Mouse (Mus musculus) neural tube, embryonic 11.5 days (tissue): Measurements from ENCODE around the gene Echdc3. TPM values are rescaled to one million over a fixed set of nuclear protein-coding genes. Genes with fewer than 3 reads are reported as not detected.

ENCODE experiments used
- ATAC-seq: fragments of 200-750 bp; cut with Nextera tagmentation; 2 replicates; pipeline ENCODE4 v1.8.0; 2017; ENCODE audit warnings: moderate number of reproducible peaks, mild to moderate bottlenecking, moderate TSS enrichment, moderate library complexity; ENCODE audit not compliant: insufficient read depth, low FRiP score, low TSS enrichment
- DNase-seq: peaks from one replicate; pipeline ENCODE4 v3.0.0-alpha.2; 2015; ENCODE audit warnings: low spot score
- H3K27ac ChIP-seq: fragments of 300-500 bp; sonication (generic); 2 replicates; pipeline ENCODE4 v1.5.1; 2014; ENCODE audit warnings: low read depth, mild to moderate bottlenecking, low read length
- H3K27me3 ChIP-seq: fragments of 300-500 bp; sonication (generic); 2 replicates; pipeline ENCODE4 v1.6.1; 2014; ENCODE audit warnings: mild to moderate bottlenecking, low read length, mixed read lengths; ENCODE audit not compliant: control insufficient read depth, insufficient read depth
- H3K36me3 ChIP-seq: fragments of 300-500 bp; sonication (generic); 2 replicates; pipeline ENCODE4 v1.6.1; 2014; ENCODE audit warnings: mild to moderate bottlenecking, low read length, moderate library complexity, mixed read lengths; ENCODE audit not compliant: control insufficient read depth, insufficient read depth
- H3K4me1 ChIP-seq: fragments of 300-500 bp; sonication (generic); 2 replicates; pipeline ENCODE4 v1.6.1; 2014; ENCODE audit warnings: low read length, mixed read lengths; ENCODE audit not compliant: control insufficient read depth, insufficient read depth
- H3K4me2 ChIP-seq: fragments of 300-500 bp; sonication (generic); 2 replicates; pipeline ENCODE4 v1.6.1; 2014; ENCODE audit warnings: low read depth, mild to moderate bottlenecking, moderate library complexity
- H3K4me3 ChIP-seq: fragments of 300-500 bp; sonication (generic); 2 replicates; pipeline ENCODE4 v1.5.1; 2014; ENCODE audit warnings: low read depth, low read length
- H3K9ac ChIP-seq: fragments of 300-500 bp; sonication (generic); 2 replicates; pipeline ENCODE4 v1.6.1; 2014; ENCODE audit warnings: mild to moderate bottlenecking, low read length
- H3K9me3 ChIP-seq: fragments of 300-500 bp; sonication (generic); 2 replicates; pipeline ENCODE4 v1.6.1; 2016; ENCODE audit warnings: low read length; ENCODE audit not compliant: control insufficient read depth
- WGBS: fragments of 180-500 bp; shearing (Covaris S2); extraction: QIAGEN DNeasy Blood & Tissue Kit; methylation state at CpG from one replicate; pipeline ENCODE4 v1.1.7; 2014; 5-methylcytosine and 5-hydroxymethylcytosine counted together
- polyA plus RNA-seq: library from polyadenylated mRNA; unstranded; fragments of >200 nt; fragmentation: Nextera tagmentation; extraction: Ambion mirVana; gene quantifications from 2 replicates; pipeline ENCODE4 v1.2.1, GENCODE M21; 2014

Gene Echdc3
- polyA plus RNA-seq, 1 experiment from 2014 or later, result 1.4 TPM

DNA sequence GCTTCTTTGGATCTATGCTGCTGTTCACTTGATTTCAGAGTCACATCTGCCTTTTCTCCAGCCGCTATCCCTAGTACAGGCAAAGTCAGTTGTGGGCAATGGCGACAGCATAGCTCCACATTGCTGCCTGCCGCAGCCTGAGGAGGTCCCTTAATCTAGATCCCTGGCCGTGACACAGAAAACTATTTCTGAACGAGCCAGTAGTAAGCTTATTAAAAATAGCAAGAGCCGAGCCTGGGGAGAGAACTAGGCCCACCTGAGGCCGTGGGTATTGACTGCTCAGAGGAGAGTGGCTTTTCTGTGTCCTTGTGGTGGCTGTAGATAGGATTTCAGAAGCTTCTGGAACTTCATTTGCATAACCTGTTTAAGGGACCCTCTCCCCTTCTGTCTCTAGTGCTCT, 19.9 kb upstream of the Echdc3 start:
- DNase-seq (no peak), ATAC-seq (no peak)
- no peaks in the 10 kb centered on the region for H3K36me3 ChIP-seq
- no peaks in the 10 kb centered on the region for H3K27me3 ChIP-seq
- H3K9me3 ChIP-seq, result no peaks in the 10 kb centered on the region
- no peak overlapping the region for H3K4me2 ChIP-seq
- no peaks in the 10 kb centered on the region for H3K4me1 ChIP-seq
- no peak overlapping the region for H3K9ac ChIP-seq
- H3K27ac ChIP-seq, result no peak overlapping the region
- WGBS, result 91% methylated on average over 7 of the region's 7 CpGs
- no peak overlapping the region for H3K4me3 ChIP-seq

DNA sequence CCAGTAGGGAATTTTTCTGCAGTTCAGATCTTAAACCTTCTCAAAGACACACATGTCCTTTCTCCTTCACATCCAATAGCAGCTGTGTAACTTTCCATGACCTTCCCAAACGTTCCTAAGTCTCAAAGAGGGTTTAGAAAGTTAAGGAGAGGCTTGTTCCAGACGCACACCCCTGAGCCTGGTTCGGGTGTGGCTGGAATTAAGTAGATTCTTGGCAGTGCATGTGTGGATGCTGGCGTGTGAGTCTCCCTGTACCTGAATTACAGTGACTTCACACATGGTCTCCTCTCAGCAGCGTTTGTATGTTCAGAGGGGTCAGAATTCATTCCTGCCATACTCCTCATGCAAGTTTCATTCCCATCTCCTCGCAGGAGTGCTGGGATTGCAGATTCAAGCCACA, 18.0 kb upstream of the Echdc3 start:
- no peaks in the 10 kb centered on the region for H3K9me3 ChIP-seq
- H3K4me2 ChIP-seq, result no peak overlapping the region
- H3K4me3 ChIP-seq, result no peak overlapping the region
- ATAC-seq (no peak), DNase-seq (no peak)
- no peak overlapping the region for H3K27ac ChIP-seq
- H3K27me3 ChIP-seq, result no peaks in the 10 kb centered on the region
- 82% methylated on average over 6 of the region's 6 CpGs for WGBS
- no peak overlapping the region for H3K9ac ChIP-seq
- H3K36me3 ChIP-seq, result no peaks in the 10 kb centered on the region
- H3K4me1 ChIP-seq, result no peaks in the 10 kb centered on the region

DNA sequence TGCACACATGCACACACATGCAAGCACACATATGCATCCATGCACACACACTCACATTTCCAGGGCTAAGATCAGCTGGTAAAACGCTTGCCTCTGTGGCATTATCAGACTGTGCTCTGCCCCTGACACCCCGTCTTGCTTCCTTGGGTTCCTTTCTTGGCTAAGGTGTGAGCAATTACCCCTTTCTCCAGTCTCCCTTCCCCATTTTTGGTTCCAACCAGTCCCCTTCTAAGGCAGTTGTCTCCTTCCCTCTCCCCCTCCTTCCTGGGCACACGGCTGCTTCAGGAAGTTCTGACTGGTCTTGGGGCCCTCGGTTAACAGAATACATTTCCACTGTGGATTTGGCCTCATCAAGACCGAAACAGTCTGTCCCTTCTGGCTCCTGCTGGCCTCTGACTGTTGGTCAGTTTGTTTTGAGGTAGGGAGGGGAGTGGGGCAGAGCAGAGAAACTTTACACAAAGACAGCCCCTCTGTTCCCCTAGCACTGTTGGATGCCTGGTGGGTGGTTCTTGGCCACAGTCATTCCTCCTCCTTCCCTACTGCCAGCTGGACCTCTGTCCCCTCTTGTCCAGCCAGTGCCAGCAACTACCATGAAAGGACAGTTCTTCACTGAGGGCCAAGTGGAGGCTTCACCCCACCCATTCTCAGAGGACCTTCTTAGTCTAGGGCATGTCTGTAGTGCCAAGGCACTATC, 16.9 kb upstream of the Echdc3 start:
- WGBS, result 70% methylated on average over 5 of the region's 5 CpGs
- DNase-seq (no peak), ATAC-seq (no peak)
- Histone ChIP-seq H3K27me3 (no peaks in the 10 kb centered on the region), H3K4me1 (no peaks in the 10 kb centered on the region), H3K9me3 (peaks cover 1% of the 10 kb centered on the region; the same call in 1 of the 2 replicates), H3K4me3 (no peak overlapping the region), H3K36me3 (no peaks in the 10 kb centered on the region), H3K9ac (no peak overlapping the region), H3K27ac (no peak overlapping the region), H3K4me2 (no peak overlapping the region)

DNA sequence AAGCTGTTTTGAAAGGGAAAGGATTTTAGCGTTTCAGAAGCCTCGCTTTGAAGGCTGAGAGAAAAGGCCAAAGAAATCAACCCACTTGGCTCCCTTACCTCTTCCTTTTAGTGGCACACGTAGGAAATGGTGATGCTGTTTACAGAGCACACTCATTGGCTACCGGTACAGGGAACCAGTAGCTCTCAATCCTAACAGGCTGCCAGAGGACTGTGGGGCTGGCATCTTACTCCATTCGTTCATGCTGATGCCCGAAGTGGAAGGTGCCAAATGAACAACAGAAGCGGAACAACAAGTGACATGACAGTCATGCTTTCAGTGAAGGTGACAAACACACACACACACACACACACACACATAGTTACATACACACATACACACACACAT, 14.2 kb upstream of the Echdc3 start:
- no peaks in the 10 kb centered on the region for H3K27me3 ChIP-seq
- peaks cover 5% of the 10 kb centered on the region; the same call in 1 of the 2 replicates for H3K9me3 ChIP-seq
- no peaks in the 10 kb centered on the region for H3K36me3 ChIP-seq
- no peak for ATAC-seq
- no peak overlapping the region for H3K4me3 ChIP-seq
- no peak overlapping the region for H3K4me2 ChIP-seq
- WGBS, result 83% methylated on average over 7 of the region's 7 CpGs
- DNase-seq, result no peak
- H3K9ac ChIP-seq, result no peak overlapping the region
- H3K27ac ChIP-seq, result no peak overlapping the region
- H3K4me1 ChIP-seq, result no peaks in the 10 kb centered on the region

DNA sequence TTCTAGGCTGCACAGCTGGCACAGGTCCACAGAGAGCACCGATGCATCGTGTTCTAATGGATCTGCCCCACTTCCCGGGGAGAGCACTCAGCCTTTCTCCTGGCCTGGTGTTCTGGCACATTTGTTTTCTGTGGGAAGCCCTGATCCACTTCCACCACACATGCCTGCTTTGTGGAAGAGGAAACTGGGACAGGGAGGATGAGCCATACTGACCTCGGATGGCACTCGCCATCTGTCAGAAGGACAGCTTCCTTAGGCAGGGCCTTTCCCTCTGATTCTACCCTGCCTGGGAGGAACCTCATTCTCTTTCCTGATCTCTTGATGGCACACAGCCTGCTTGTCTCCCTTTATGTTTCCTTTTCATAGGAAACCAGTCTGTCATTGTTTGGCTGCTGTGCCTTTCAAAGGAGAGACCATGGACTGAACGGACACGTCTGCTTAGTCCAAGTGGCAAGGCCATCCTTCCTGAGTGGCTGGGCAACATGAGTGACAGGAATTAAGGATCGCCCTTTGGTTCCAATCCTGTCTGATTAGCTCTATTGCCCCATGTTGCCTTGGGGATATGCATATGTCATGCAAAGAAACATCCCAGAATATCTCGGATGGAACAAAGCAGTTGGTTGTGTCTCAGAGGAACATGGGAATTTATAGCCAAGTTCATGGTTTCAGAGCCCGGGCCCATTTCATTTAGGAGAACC, 13.7 kb upstream of the Echdc3 start:
- Histone ChIP-seq H3K27ac (no peak overlapping the region), H3K4me1 (no peaks in the 10 kb centered on the region), H3K9ac (no peak overlapping the region), H3K9me3 (peaks cover 5% of the 10 kb centered on the region; the same call in 1 of the 2 replicates), H3K27me3 (no peaks in the 10 kb centered on the region), H3K36me3 (no peaks in the 10 kb centered on the region), H3K4me3 (no peak overlapping the region), H3K4me2 (no peak overlapping the region)
- ATAC-seq (no peak), DNase-seq (no peak)
- 81% methylated on average over 10 of the region's 10 CpGs for WGBS

DNA sequence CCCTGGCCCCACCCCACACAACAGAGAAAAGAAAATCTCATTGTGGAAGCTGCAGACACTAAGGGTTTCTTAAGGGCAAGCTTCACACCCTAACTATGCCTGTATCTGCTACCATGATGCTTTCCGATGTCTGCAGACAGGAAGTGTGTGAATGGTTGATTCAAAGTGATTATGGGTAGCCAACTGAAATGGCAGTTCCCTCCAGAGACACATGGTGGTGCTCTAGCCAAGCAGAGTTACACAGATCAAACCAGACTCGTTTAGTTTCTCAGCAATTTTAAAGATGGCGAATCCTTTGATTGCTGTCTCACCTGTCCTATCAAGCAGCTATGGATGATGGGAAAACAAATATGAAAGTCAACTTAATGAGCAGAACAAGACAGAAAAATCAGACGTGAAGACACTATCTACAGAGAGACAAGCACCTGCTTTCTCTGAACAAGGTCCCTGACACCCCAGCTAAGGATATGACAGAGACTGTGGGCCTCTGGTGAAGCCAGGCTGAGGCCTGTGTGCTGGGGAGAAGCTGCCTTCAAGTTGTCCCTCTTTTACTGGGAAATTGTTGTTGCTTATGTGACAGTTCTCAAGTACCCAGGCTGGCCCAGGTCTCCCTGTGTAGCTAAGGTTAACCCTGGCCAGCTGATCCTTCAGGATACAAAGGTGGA, 7.4 kb upstream of the Echdc3 start:
- Histone ChIP-seq H3K4me1 (no peaks in the 10 kb centered on the region), H3K4me2 (no peak overlapping the region), H3K27ac (no peak overlapping the region), H3K4me3 (no peak overlapping the region), H3K9ac (no peak overlapping the region), H3K9me3 (peaks cover 5% of the 10 kb centered on the region; the same call in 1 of the 2 replicates), H3K27me3 (no peaks in the 10 kb centered on the region), H3K36me3 (no peaks in the 10 kb centered on the region)
- WGBS, result 18% methylated on average over 4 of the region's 4 CpGs
- ATAC-seq (peak; percentile 76), DNase-seq (peak; percentile 62)

DNA sequence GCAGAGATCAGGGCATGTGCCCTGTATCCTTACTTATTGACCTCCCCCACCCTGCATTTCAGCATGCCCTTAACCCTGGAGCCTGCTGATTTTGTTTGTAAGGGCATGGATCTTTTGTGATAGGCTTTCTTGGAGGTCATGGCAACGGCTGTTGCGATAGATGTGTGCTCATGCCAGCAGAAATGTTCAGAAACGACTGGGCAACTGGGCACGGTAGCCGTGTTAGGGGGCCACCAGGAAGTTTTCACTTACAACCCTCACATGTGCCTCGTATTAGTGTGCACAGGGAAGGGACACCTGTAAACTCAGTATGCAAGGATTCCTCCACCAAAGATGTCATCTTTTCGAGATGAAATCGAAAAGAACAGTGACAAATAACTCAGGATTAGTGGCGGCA, 508 bp downstream of the Echdc3 start:
- Histone ChIP-seq H3K9ac (peak overlapping the region; percentile 67), H3K36me3 (no peaks in the 10 kb centered on the region), H3K4me2 (peak overlapping the region; percentile 43), H3K9me3 (no peaks in the 10 kb centered on the region), H3K27ac (no peak overlapping the region; the same call in 1 of the 2 replicates), H3K4me3 (peak overlapping the region; percentile 44), H3K27me3 (no peaks in the 10 kb centered on the region), H3K4me1 (peaks cover 6% of the 10 kb centered on the region; the same call in 1 of the 2 replicates)
- no peak for DNase-seq
- 44% methylated on average over 9 of the region's 9 CpGs for WGBS
- peak; percentile 13; the same call in 1 of the 2 replicates for ATAC-seq

DNA sequence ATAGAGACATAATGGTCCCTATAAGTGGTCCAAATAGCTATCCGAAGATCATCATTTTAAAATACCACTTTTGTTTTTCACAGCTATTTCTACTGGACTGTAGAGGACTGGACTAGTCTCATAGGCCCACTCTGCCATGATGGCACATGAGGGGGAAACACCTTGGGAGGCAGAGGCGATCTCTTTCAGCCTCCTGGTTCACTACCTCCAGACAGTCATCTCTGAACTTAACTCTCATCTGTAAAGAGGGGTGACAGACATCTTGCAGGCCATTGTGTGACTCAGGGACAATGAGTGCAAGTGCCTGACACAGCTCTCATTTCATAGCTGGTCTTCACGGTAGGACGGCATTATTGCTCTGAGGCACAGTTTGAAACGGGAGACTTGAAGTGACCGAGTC, 2.0 kb downstream of the Echdc3 start:
- Histone ChIP-seq H3K4me1 (peaks cover 6% of the 10 kb centered on the region; the same call in 1 of the 2 replicates), H3K36me3 (no peaks in the 10 kb centered on the region), H3K27me3 (no peaks in the 10 kb centered on the region), H3K27ac (no peak overlapping the region), H3K9ac (no peak overlapping the region), H3K4me3 (no peak overlapping the region), H3K9me3 (no peaks in the 10 kb centered on the region), H3K4me2 (no peak overlapping the region)
- 87% methylated on average over 6 of the region's 6 CpGs for WGBS
- no peak for ATAC-seq
- DNase-seq, result no peak
